Mouse (Mus musculus): ENCODE results near the gene Gm20715. TPM values are rescaled to one million over a fixed set of nuclear protein-coding genes. Genes with fewer than 3 reads are reported as not detected.

The Gm20715 gene
- polyA plus RNA-seq, 1 experiment from 2014 or later, result not detected

DNA sequence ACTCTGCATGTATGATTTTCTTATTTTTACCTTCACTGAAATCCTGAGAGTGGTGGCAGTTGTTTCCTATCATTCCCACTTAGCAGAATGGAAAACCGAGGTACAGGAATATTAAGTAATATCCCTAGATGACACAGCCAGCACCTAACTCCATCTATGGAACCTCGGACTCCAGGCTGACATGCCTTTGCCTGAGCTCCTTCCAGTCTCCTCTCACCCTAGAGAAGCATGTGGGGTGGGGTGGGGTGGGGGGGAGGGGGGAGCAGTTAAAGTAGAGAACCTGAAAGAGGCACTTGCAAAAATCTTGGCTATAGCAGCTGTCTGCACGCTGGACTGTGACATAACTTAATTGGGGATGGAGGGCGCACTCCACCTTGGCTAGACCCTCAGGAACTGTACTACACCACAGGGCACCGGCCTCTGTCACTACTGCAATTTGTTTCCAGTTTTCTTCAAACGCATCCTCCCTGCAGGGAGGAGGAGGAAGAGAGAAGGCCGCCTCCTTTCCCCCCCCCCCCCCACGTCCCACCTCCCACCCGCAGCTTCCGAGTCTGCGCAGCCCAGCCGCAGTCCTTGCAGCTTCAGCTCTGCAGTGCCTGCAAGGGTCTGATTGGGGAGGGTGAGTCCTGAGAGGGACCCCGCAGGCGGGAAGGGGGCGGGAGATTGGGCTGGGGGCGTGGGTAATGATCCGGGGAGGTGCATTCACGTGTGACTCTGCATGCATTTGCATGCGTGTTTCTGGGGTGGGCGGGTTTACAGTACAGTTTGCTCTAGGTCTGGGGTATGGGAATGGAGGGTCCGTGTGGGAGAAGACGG is 4.8 kb downstream of the Gm20715 start:
- WGBS, result 4% methylated on average over 19 of the region's 22 CpGs
- Histone ChIP-seq H3K4me2 (replicated peaks) (peak overlapping the region; percentile 56), H3K36me3 (replicated peaks; ENCODE audit: control insufficient read depth, insufficient read depth) (no peaks in the 10 kb centered on the region), H3K9ac (peak overlapping the region; percentile 60), H3K4me1 (replicated peaks; ENCODE audit: control insufficient read depth, insufficient read depth, low read length) (no peaks in the 10 kb centered on the region), H3K9me3 (ENCODE audit: control insufficient read depth, low read length) (no peaks in the 10 kb centered on the region), H3K4me3 (replicated peaks; ENCODE audit: low read length) (peak overlapping the region; percentile 39), H3K27ac (no peak overlapping the region), H3K27me3 (ENCODE audit: control insufficient read depth, insufficient read depth, low read length) (no peaks in the 10 kb centered on the region; the same call in 1 of the 2 replicates)
- DNase-seq (ENCODE audit: low spot score), result peak; percentile 40
- peak; percentile 94 for ATAC-seq (ENCODE audit: low FRiP score)

DNA sequence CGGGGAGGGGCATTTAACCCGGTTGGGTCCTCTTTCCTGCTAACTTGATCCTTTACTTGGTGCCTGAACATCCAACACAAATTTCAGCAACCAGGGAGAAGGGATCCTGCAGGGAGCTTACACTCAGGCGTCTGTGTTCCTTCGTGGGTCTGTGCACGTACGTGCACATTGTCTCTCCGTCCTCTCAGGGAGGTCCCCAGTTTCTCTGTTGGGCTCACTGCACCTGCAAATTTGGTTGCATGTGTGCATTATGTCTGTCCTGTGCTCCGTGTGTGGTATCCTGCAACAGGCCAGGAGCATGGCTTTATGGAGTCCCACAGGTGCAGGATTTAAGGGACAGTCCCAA is 5.3 kb downstream of the Gm20715 start:
- WGBS, result 3% methylated on average over 8 of the region's 8 CpGs
- no peak for DNase-seq (ENCODE audit: low spot score)
- H3K27me3 ChIP-seq (ENCODE audit: control insufficient read depth, insufficient read depth, low read length), result no peaks in the 10 kb centered on the region; the same call in 1 of the 2 replicates
- no peak; the same call in none of the 2 replicates for ATAC-seq (ENCODE audit: low FRiP score)
- H3K27ac ChIP-seq, result no peak overlapping the region
- H3K9me3 ChIP-seq (ENCODE audit: control insufficient read depth, low read length), result no peaks in the 10 kb centered on the region
- no peaks in the 10 kb centered on the region for H3K36me3 ChIP-seq (replicated peaks; ENCODE audit: control insufficient read depth, insufficient read depth)
- H3K4me2 ChIP-seq (replicated peaks), result peak overlapping the region; percentile 56
- H3K4me1 ChIP-seq (replicated peaks; ENCODE audit: control insufficient read depth, insufficient read depth, low read length), result no peaks in the 10 kb centered on the region
- peak overlapping the region; percentile 39 for H3K4me3 ChIP-seq (replicated peaks; ENCODE audit: low read length)
- H3K9ac ChIP-seq, result peak overlapping the region; percentile 60

DNA sequence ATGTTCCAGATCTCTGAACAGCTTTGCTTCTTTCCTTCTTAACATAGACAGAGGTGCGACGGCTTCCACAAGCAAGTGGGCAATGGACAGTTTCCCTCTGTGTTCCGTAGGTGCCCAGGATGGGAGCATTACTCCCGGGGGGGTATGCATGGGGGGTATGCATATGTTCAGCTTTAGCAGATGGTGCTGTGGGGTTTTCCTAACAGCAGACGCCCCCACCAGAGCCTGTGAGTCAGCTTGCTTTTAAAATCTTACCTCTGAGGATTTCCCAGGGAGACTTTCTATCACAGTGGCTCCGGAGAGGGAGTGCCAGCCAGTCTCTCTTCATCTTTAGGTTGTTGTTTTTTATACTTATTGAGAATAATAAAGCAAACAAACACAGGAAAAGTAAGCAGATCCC is 9.8 kb downstream of the Gm20715 start:
- WGBS, result 74% methylated on average over 6 of the region's 6 CpGs
- ATAC-seq (ENCODE audit: low FRiP score), result no peak
- Histone ChIP-seq H3K4me2 (replicated peaks) (no peak overlapping the region), H3K27me3 (ENCODE audit: control insufficient read depth, insufficient read depth, low read length) (no peaks in the 10 kb centered on the region; the same call in 1 of the 2 replicates), H3K4me3 (replicated peaks; ENCODE audit: low read length) (no peak overlapping the region), H3K36me3 (replicated peaks; ENCODE audit: control insufficient read depth, insufficient read depth) (no peaks in the 10 kb centered on the region), H3K27ac (no peak overlapping the region), H3K9ac (no peak overlapping the region), H3K4me1 (replicated peaks; ENCODE audit: control insufficient read depth, insufficient read depth, low read length) (no peaks in the 10 kb centered on the region), H3K9me3 (ENCODE audit: control insufficient read depth, low read length) (no peaks in the 10 kb centered on the region)
- no peak for DNase-seq (ENCODE audit: low spot score)

DNA sequence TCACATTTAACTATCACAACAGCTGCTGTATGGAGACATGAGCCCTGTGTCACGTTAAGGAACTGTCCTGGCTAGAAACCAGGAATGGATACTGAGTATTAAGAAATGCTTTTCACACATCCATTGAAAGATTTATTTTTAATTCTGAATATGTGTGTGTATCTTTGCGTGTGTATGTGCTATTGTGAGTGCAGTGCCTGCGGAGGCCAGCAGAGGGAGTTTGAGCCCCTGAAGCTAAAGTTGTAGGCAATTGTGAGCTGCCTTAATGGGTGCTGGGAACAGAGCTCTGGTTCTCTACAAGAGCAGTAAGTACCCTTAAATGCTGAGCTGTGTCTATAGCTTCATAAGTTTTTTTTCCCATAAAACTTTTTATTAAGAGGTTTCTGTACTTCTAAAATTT is 19.3 kb downstream of the Gm20715 start:
- no peak overlapping the region for H3K4me3 ChIP-seq (replicated peaks; ENCODE audit: low read length)
- DNase-seq (ENCODE audit: low spot score), result no peak
- H3K27me3 ChIP-seq (ENCODE audit: control insufficient read depth, insufficient read depth, low read length), result no peaks in the 10 kb centered on the region
- 90% methylated on average over 3 of the region's 3 CpGs for whole genome bisulfite sequencing
- no peak overlapping the region for H3K27ac ChIP-seq
- H3K9ac ChIP-seq, result no peak overlapping the region
- no peak for ATAC-seq (ENCODE audit: low FRiP score)
- 0 out of 2 replicates have a peak, but pooled peaks cover 3% of the 10 kb centered on the region for H3K36me3 ChIP-seq (replicated peaks; ENCODE audit: control insufficient read depth, insufficient read depth)
- H3K4me1 ChIP-seq (replicated peaks; ENCODE audit: control insufficient read depth, insufficient read depth, low read length), result no peaks in the 10 kb centered on the region
- peaks cover 10% of the 10 kb centered on the region for H3K9me3 ChIP-seq (ENCODE audit: control insufficient read depth, low read length)
- no peak overlapping the region for H3K4me2 ChIP-seq (replicated peaks)

DNA sequence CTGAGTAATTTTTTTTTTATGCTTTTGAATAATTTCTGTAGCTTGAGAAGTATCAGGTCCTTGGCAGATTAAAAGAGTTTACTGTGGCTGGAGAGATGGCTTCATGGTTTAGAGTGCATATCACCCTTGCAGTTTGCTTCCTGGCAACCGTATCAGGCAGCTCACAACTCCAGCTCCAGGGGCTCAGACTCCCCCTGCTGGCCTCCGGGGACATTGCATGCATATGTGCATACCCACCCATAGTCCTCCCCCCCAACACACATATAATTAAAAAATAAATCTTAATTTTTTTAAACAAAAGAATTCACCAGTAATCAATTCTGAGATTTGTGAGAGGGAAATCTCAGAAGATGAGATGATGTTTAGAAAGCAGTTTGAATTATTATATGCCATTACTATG is 20.3 kb downstream of the Gm20715 start:
- H3K4me1 ChIP-seq (replicated peaks; ENCODE audit: control insufficient read depth, insufficient read depth, low read length), result peaks cover 6% of the 10 kb centered on the region
- 36% methylated on average over 2 of the region's 2 CpGs for WGBS
- H3K4me2 ChIP-seq (replicated peaks), result no peak overlapping the region
- DNase-seq (ENCODE audit: low spot score), result no peak
- no peak overlapping the region for H3K9ac ChIP-seq
- peaks cover 10% of the 10 kb centered on the region for H3K9me3 ChIP-seq (ENCODE audit: control insufficient read depth, low read length)
- H3K27me3 ChIP-seq (ENCODE audit: control insufficient read depth, insufficient read depth, low read length), result no peaks in the 10 kb centered on the region
- ATAC-seq (ENCODE audit: low FRiP score), result no peak
- no peak overlapping the region for H3K27ac ChIP-seq
- 0 out of 2 replicates have a peak, but pooled peaks cover 3% of the 10 kb centered on the region for H3K36me3 ChIP-seq (replicated peaks; ENCODE audit: control insufficient read depth, insufficient read depth)
- no peak overlapping the region for H3K4me3 ChIP-seq (replicated peaks; ENCODE audit: low read length)

DNA sequence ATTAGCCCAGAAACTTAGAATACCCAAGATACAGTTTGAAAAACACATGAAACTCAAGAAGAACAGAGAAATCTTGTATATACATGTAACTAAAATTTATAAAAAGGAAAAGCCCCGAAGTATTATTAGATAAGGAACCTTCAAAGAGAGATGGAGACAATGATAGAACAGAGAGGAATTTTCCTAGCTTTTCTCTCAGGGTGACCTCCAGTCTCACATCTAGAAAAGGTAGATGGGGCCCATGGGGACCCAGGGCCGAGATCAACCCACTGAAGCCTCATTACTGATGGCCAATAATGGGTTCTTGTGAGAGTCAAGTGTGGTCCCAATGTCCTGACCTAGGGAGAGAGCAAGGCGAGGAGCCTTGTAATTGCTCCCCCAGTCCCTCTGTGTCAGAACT is 28.3 kb downstream of the Gm20715 start, which contains the start of gene Olfr1344:
Gene Olfr1344, plus strand, starts transcription at position 301 of the 400 bp plus-strand sequence.
- Histone ChIP-seq H3K4me1 (replicated peaks; ENCODE audit: control insufficient read depth, insufficient read depth, low read length) (peaks cover 12% of the 10 kb centered on the region), H3K4me2 (replicated peaks) (no peak within 1 kb of the TSS), H3K9me3 (ENCODE audit: control insufficient read depth, low read length) (no peaks in the 10 kb centered on the region), H3K9ac (no peak within 1 kb of the TSS), H3K4me3 (replicated peaks; ENCODE audit: low read length) (no peak within 1 kb of the TSS), H3K36me3 (replicated peaks; ENCODE audit: control insufficient read depth, insufficient read depth) (no peaks in the 10 kb centered on the region), H3K27me3 (ENCODE audit: control insufficient read depth, insufficient read depth, low read length) (no peaks in the 10 kb centered on the region), H3K27ac (no peak within 1 kb of the TSS)
- 86% methylated on average over 3 of the region's 3 CpGs for WGBS
- ATAC-seq (ENCODE audit: low FRiP score), result no peak
- no peak for DNase-seq (ENCODE audit: low spot score)

DNA sequence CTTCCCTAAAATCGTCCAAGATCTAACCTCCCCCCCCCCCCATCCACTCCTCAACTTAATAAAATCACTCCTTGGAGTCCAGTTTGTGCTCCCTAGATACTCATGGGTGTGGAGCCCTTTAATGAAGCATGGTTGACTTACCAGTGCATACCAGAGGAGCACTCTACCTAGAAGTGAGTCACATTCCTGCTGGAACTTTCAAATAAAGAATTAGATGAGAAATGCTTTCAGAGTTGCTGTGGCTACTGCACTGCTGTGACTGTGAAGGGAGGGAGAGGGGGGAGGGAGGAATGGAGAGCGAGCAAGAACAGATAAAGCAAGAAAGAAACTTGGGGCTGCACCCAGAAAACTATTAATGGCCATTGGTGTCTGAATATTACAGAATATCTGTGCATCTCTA is 31.1 kb downstream of the Gm20715 start:
- DNase-seq (ENCODE audit: low spot score) (no peak), ATAC-seq (ENCODE audit: low FRiP score) (no peak)
- H3K4me2 ChIP-seq (replicated peaks), result no peak overlapping the region
- no peaks in the 10 kb centered on the region for H3K27me3 ChIP-seq (ENCODE audit: control insufficient read depth, insufficient read depth, low read length)
- no peaks in the 10 kb centered on the region for H3K36me3 ChIP-seq (replicated peaks; ENCODE audit: control insufficient read depth, insufficient read depth)
- H3K4me3 ChIP-seq (replicated peaks; ENCODE audit: low read length), result no peak overlapping the region
- no peaks in the 10 kb centered on the region for H3K4me1 ChIP-seq (replicated peaks; ENCODE audit: control insufficient read depth, insufficient read depth, low read length)
- WGBS, result 30% methylated on average over 2 of the region's 2 CpGs
- H3K27ac ChIP-seq, result no peak overlapping the region
- H3K9me3 ChIP-seq (ENCODE audit: control insufficient read depth, low read length), result no peaks in the 10 kb centered on the region
- no peak overlapping the region for H3K9ac ChIP-seq

DNA sequence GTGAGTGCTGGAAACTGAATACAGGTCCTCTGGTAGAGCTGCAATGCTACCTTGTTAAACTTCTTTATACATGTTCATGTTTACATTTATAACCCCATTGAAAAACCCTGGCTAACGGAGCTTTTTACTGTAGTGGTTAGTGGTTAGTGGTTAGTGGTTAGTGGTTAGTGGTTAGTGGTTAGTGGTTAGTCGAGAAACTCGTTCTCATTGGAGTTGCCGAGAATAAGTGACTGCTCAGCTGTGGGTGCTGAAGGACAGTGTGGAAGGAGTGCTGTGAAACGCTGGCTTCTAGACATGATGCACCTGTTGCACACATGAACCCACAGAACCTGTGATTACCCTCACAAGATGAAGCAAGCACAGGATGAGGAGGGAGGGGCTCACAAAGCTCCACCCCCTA is 37.7 kb downstream of the Gm20715 start:
- H3K9me3 ChIP-seq (ENCODE audit: control insufficient read depth, low read length), result no peaks in the 10 kb centered on the region
- no peak for ATAC-seq (ENCODE audit: low FRiP score)
- no peak overlapping the region for H3K9ac ChIP-seq
- no peaks in the 10 kb centered on the region for H3K27me3 ChIP-seq (ENCODE audit: control insufficient read depth, insufficient read depth, low read length)
- no peak for DNase-seq (ENCODE audit: low spot score)
- no peak overlapping the region for H3K27ac ChIP-seq
- no peak overlapping the region for H3K4me2 ChIP-seq (replicated peaks)
- H3K4me1 ChIP-seq (replicated peaks; ENCODE audit: control insufficient read depth, insufficient read depth, low read length), result no peaks in the 10 kb centered on the region
- H3K4me3 ChIP-seq (replicated peaks; ENCODE audit: low read length), result no peak overlapping the region
- WGBS, result 87% methylated on average over 5 of the region's 5 CpGs
- H3K36me3 ChIP-seq (replicated peaks; ENCODE audit: control insufficient read depth, insufficient read depth), result no peaks in the 10 kb centered on the region

DNA sequence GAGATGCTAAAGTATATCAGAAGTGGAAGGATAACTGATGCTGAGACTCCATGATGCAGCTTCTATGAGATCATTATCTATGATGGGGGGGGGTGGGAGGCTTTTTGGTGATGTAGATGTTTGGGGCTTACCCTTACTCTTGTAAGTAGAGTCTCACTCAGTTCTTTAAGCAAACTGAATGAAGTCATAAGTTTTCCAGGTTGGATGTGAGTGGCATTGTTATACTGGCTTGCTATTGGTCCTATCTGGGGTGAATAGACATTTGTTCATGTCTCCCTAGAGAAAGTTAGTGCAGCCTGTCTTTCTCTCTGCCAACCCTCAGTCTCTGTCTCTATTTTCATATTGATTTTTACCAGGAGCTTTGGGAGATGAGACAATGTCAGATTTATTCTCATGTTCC is 45.8 kb downstream of the Gm20715 start, which contains the start of gene Olfr1336:
Gene Olfr1336, plus strand, starts transcription at position 301 of the 400 bp plus-strand sequence.
- no peaks in the 10 kb centered on the region for H3K27me3 ChIP-seq (ENCODE audit: control insufficient read depth, insufficient read depth, low read length)
- no peak for ATAC-seq (ENCODE audit: low FRiP score)
- no peak for DNase-seq (ENCODE audit: low spot score)
- H3K9ac ChIP-seq, result no peak within 1 kb of the TSS
- H3K4me2 ChIP-seq (replicated peaks), result no peak within 1 kb of the TSS
- no peaks in the 10 kb centered on the region for H3K36me3 ChIP-seq (replicated peaks; ENCODE audit: control insufficient read depth, insufficient read depth)
- no peak within 1 kb of the TSS for H3K4me3 ChIP-seq (replicated peaks; ENCODE audit: low read length)
- no peaks in the 10 kb centered on the region for H3K9me3 ChIP-seq (ENCODE audit: control insufficient read depth, low read length)
- no peaks in the 10 kb centered on the region for H3K4me1 ChIP-seq (replicated peaks; ENCODE audit: control insufficient read depth, insufficient read depth, low read length)
- H3K27ac ChIP-seq, result no peak within 1 kb of the TSS
